Comparison of ENCODE assay signal across 9 mouse cellular contexts in the genomic region with DNA sequence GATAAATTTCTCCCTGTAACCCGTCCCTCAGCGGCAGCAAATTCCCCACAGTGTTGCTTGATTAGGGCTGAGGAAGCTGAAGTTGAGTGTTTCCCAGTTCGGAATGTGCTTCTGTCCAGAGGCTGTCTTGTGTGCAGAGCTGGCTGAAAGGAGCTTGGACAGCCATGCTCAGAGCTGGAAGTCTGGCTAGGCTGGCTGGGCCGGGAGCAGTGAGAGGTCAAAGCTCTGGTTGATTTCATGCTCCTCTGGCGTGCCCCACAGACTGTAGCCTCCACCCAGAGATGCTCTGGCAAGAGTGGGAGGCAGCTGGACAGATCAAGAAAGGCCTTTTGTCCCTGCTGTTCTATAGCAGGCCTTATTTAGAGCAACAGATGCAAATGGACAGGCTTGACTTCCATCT.
DNase-seq lines count a peak whose midpoint lies in the region; ATAC-seq and TF ChIP-seq lines count a peak whose summit lies in the region.
"Had no signal": no experiment of that assay in that cellular context is flagged by ENCODE, and none has a peak within 500 bp of the region (broad histone marks: within the 10 kb centered on the region; RNA-seq: fewer than 3 reads in every experiment).

No protein-coding gene starts in this region.

- TF ChIP-seq CTCF in lung, embryonic 14.5 days (IDR thresholded peaks at IDR 0.05; ENCODE audit: low read depth) = no peak

- H3K36me3 ChIP-seq in lung, embryonic 14.5 days (ENCODE audit: insufficient read depth) = no peaks in the 10 kb centered on the region
- H3K36me3 ChIP-seq in stomach, embryonic 14.5 days (ENCODE audit: control insufficient read depth, insufficient read depth, low read length) = no peaks in the 10 kb centered on the region
- H3K36me3 ChIP-seq: lung, embryonic 15.5 days had no signal

- peak; percentile 5 for DNase-seq in adrenal gland, adult 2 months
- no peak for DNase-seq in adrenal gland, postnatal 4 days (ENCODE audit: low spot score in 2 of 2)
- peak; percentile 18 to 61 for DNase-seq in urinary bladder, postnatal 4 days (ENCODE audit: low spot score in 2 of 2)
- DNase-seq in urinary bladder, postnatal 25 days (ENCODE audit: low spot score) = no peak
- peak; percentile 43 to 49 for DNase-seq in heart, postnatal 36 days
- peak; percentile 43 for DNase-seq in lung, embryonic 14.5 days

- H3K9ac ChIP-seq in lung, embryonic 14.5 days = no peak overlapping the region
- no peak overlapping the region for H3K9ac ChIP-seq in stomach, embryonic 14.5 days (replicated peaks; ENCODE audit: low read depth, low read length)
- H3K9ac ChIP-seq: lung, embryonic 15.5 days had no signal

- H3K9me3 ChIP-seq in lung, embryonic 14.5 days (ENCODE audit: low read depth, low read length) = no peaks in the 10 kb centered on the region; the same call in 1 of the 2 replicates
- no peaks in the 10 kb centered on the region for H3K9me3 ChIP-seq in stomach, embryonic 14.5 days (ENCODE audit: control insufficient read depth, low read depth, low read length)
- H3K9me3 ChIP-seq: lung, embryonic 15.5 days had no signal

- H3K27me3 ChIP-seq in lung, embryonic 14.5 days (ENCODE audit: insufficient read depth, low read length) = no peaks in the 10 kb centered on the region
- H3K27me3 ChIP-seq in stomach, embryonic 14.5 days (ENCODE audit: control insufficient read depth, insufficient read depth, low read length) = no peaks in the 10 kb centered on the region
- H3K27me3 ChIP-seq: lung, embryonic 15.5 days had no signal

- no peak overlapping the region for H3K4me3 ChIP-seq in lung, embryonic 14.5 days (ENCODE audit: low read depth, low read length)
- no peak overlapping the region for H3K4me3 ChIP-seq in stomach, embryonic 14.5 days (ENCODE audit: low read depth, low read length)
- H3K4me3 ChIP-seq: lung, embryonic 15.5 days had no signal

- H3K4me2 ChIP-seq in lung, embryonic 14.5 days = no peak overlapping the region
- H3K4me2 ChIP-seq in stomach, embryonic 14.5 days (replicated peaks; ENCODE audit: low read depth, low read length) = no peak overlapping the region
- H3K4me2 ChIP-seq: lung, embryonic 15.5 days had no signal

- peaks cover 4% of the 10 kb centered on the region for H3K4me1 ChIP-seq in lung, embryonic 14.5 days (ENCODE audit: insufficient read depth)
- no peaks in the 10 kb centered on the region; the same call in 1 of the 2 replicates for H3K4me1 ChIP-seq in stomach, embryonic 14.5 days (ENCODE audit: control insufficient read depth, insufficient read depth, low read length)
- H3K4me1 ChIP-seq: lung, embryonic 15.5 days had no signal

- intact Hi-C loops in heart, postnatal 36 days (cut with DNase I) = no loop called here

- peak overlapping the region; percentile 50; the same call in 1 of the 2 replicates for H3K27ac ChIP-seq in lung, embryonic 14.5 days (ENCODE audit: low read depth)
- 0 out of 2 replicates have a peak overlapping the region, but pooled peaks have one; percentile 22 for H3K27ac ChIP-seq in stomach, embryonic 14.5 days (ENCODE audit: low read length)
- H3K27ac ChIP-seq: lung, embryonic 15.5 days had no signal

- 33% methylated on average over 5 of the region's 5 CpGs for WGBS in lung, embryonic 14.5 days
- WGBS in stomach, embryonic 14.5 days = 54% methylated on average over 5 of the region's 5 CpGs

- ATAC-seq in lung, embryonic 14.5 days (ENCODE audit: insufficient read depth) = peak; percentile 56; the same call in 1 of the 2 replicates
- peak; percentile 65; the same call in 1 of the 2 replicates for ATAC-seq in stomach, embryonic 14.5 days (ENCODE audit: insufficient number of reproducible peaks, insufficient read depth, low FRiP score, low read depth)
- ATAC-seq in megakaryocyte-erythroid progenitor cell, adult 5-6 weeks (replicated peaks; ENCODE audit: low FRiP score, low TSS enrichment, poor library complexity, severe bottlenecking) = no peak

Comparison
In these comparisons a context has a peak if more than half of its experiments do, and no peak if none do; other contexts are left out.
1. DNase-seq: peak in adrenal gland, adult 2 months (single experiment), urinary bladder, postnatal 4 days (2 of 2), heart, postnatal 36 days (2 of 2) and lung, embryonic 14.5 days (single experiment); none in adrenal gland, postnatal 4 days (0 of 2) and urinary bladder, postnatal 25 days (single experiment).